Mouse (Mus musculus) neutrophil, adult 83 days (primary cell): ENCODE measurements around the gene Nus1. TPM values are rescaled to one million over a fixed set of nuclear protein-coding genes. Genes with fewer than 3 reads are reported as not detected.

ENCODE experiments used
- total RNA-seq, 2 experiments: library from RNA; stranded (reverse); gene quantifications; one replicate each; pipeline ENCODE4 v1.2.4; 2023

Nus1 gene
- total RNA-seq = 10 to 100 TPM; 16.9 to 18.4 TPM

DNA sequence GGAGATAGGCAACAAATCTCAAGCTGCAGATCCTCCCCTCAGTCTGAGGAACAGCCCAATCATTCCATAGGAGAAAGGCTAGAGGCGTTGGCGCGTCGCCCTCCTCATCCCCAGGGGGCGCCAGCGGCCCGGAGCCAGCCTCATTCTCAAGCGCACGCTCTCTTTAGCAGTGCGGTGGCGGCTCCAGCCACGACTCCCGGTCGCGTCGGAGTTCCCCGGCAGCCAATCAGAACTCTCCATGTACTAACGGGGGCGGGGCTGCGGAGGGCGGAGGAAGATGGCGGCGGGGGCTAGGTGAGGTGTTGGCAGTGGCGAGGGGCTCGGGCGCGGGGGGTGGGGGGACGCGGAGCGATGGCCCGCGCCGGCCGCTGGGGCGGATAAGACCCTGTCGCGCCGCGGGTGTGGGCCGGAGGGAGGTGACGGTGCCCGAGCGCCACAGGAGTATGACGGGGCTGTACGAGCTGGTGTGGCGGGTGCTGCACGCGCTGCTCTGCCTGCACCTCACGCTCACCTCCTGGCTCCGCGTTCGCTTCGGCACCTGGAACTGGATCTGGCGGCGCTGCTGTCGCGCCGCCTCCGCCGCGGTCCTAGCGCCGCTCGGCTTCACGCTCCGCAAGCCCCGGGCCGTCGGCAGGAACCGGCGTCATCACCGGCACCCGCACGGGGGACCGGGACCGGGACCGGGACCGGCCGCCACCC is at the start of gene Nus1:
TSS of gene Nus1 (plus strand) at position 249 of the 699 bp plus-strand sequence.

DNA sequence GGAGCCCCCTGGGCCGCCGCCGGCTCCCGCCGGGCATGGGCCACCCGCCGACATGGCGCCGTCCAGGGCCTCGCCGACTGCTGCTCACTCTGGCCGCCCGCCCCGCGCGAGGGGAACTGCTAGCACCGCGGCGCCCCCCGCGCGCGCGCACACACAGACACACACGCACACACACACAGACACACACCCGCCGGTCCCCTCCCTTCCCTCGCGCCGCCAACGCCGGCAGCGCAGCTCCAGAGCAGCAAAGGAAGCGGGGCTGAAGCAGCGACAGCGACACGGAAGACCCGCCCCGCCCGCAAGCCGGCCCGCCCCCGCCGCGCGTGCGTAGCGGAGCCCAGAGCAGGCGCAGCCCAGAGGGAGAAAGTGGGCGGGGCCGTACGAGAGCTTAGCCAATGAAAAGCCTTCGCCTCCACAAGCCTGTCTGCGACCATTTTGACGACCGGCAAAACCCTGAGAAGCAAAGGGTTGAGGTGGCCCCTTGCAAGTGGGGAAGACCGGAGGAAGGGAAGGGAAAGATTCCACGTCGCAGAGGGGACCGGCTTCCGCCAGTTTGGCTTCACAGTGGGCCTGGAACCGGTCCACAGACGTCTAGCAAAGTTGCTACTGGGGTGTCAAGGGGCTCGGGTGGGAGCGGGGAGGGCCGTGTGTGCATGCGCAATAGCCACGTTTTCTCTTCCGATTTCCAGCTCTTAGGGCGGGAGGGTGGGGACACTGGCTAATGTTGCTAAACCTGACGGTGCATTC is 35.3 kb upstream of the Nus1 start, which contains the start of gene Gopc:
TSS of gene Gopc (minus strand) at position 280 of the 747 bp plus-strand sequence.

DNA sequence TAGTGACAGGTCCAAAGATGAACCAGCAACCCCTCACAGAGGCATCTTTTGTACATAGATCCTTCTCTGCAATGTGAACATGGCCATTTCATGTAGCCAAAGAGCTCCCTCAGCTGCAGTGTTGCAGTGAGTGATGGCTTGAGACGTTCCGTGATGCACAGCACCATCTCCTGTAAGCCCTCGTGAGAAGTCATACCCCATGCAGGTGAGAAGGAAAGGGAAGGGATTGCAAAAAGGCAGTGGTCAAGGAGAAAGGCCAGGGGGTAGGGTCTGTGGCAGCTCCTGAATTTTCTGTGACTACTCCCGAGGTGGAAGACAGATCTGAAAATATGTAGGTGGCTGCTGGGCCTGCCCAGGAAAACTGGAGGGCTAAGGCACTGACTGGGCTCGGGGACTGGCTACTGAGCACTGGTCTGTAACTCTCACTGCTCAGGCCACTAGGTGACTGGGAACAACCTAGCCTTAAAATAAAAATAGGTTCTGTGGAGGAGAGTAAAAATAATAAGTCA is 28.4 kb upstream of the Nus1 start, which contains the start of gene Nepn:
TSS of gene Nepn (plus strand) at position 51 of the 509 bp plus-strand sequence.

Other genes starting within 250 kb of the Nus1 start
- not detected for gene Ros1, start 222.3 kb upstream of the Nus1 start, total RNA-seq
- under 1 TPM; 0.48 to 0.77 TPM for gene Dcbld1, start 183.9 kb upstream of the Nus1 start, total RNA-seq
- gene Gm26741, start 58.8 kb upstream of the Nus1 start, total RNA-seq = not detected
- gene Gopc, start 35.4 kb upstream of the Nus1 start, total RNA-seq = 10 to 100 TPM; 10.1 to 11.2 TPM
- not detected for gene Nepn, start 28.6 kb upstream of the Nus1 start, total RNA-seq